Mouse (Mus musculus): ENCODE measurements at regions not wholly inside any gene's neighbourhood (a gene's known extent, or its start where the extent isn't known, plus 50 kb on each side); places are given as distances from the start of the nearest gene placed in this dataset.
A peak's percentile ranks its signal among the peaks of the same experiment; 100 is the strongest.

- no peak for DNase-seq
Measured at GRCm38 (mm10) chr4:137158201-137158600, 109.6 kb upstream of the Zbtb40 start.

DNA sequence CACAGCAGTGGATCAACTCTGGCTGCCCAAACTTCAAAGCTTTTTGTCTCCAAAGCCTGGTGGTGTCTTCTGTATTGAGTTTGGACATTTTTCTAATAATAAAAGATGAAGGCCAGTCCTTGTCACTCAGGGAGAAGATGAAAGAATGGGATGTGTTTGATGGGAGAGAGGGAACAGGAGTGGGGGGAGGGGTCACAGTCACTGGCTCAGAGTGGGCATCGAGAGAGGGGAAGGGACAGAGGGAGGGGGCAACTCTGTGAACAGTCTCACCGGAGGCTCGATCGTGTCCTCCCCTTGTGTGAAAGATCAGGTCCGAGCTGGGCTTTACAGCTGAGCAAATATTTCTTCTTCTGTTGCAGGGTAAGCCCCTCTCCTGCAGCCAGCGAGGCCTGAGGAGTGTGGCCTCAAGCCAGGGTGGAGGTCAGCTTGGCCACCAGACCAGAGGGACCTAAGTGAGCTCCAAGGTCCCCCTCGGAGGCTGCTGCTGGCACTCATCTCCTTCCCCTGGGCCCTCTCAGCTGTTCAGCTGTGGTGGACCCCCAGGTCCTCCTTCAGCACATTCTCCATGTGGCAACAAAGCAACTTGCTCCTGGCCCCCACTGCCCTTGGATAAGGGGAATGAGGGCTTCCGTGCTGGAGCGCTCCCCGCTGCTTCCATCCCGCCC is 108.0 kb upstream of the Zbtb40 start:
- no peak for DNase-seq

- no peak for DNase-seq
Measured at GRCm38 (mm10) chr4:137148756-137149155, 100.2 kb upstream of the Zbtb40 start.

DNA sequence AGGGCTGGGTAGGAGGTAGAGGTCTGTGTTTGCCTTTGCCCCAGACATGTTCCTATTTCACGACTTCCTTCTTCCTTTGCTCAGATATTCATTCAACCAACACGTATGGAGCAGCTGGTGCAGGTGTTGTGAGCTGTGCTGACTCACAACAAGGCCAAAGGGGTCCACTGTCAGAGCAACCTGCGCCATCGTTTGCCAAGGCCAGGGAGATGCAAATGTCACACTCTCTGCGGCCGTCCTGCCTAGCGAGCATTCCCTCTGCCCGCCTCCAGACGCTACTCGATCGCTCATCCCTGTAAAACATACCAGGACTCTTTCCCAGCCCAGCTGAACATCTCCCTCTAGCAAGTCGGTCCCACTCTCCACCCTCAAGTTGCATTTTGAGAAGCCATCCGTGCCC is 99.2 kb upstream of the Zbtb40 start:
- DNase-seq, result no peak

DNA sequence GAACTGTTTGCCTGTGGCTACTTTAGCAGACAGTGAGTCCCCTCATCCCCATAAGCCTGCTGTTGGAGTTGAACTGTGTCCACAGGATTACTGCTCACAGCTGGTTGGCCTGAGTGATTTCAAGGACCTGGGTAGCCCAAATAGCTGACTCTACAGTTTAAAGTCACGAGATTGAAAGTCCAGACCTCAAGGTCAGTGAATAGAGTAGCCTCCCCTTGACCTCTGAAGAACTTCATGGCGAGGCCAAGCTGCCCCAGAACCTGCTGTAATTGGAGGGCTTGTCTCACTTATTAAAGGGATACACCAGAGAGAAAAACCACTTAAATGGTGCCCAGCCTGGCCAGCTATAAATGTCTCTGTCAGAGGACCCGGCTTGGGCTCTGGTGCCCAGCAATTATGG is 97.7 kb upstream of the Zbtb40 start:
- no peak for DNase-seq

DNA sequence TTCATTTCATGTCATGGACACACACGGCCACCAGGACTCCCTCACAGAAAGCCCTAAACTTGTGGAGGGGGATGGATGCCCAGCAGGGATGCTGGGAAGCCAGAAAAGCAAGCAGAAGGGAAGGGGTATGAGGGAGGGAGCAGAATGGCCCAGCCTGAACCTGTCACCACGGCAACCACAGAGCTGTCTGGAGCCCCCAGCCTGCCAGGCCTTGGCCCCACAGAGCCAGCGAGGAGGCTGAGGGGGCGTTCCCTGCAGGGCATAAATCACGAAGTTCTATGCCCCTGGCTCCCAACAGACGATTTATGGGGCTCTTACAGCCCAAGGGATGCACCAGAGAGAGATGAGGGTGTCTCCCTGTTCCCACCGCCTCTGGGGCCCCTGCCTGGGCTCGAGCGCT is 93.7 kb upstream of the Zbtb40 start:
- DNase-seq, result no peak

DNA sequence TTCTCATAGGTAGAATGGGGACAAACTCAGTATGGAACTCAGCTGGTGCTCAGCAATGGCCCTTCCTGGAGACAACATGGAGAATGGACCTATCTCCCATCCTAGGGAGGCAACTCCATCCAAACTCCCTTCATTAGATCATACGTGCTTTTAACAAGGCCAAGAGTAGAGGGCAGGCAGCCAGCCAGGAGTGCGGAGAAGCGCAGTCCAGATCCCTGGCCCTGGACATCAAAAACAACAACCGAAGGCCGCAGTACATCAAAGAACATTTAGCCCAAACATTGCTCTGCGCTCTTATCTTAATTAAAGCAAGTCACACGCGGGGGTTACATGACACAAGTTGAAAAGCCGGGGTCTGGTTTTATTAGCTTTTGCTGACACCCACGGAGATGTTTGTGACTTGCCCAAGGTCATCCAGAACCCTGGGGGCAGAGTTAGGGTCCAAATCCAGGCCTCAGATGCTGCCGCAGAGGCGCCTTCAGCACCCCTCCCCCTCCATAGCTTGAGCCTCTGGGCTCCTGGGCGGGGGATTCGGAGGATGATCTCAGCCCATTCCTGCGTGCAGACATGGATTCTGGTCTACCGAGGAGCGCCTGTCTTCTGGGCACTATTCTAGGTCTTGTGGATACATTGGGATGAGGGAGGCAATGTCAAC is 90.6 kb upstream of the Zbtb40 start:
- peak; percentile 14 for DNase-seq

DNA sequence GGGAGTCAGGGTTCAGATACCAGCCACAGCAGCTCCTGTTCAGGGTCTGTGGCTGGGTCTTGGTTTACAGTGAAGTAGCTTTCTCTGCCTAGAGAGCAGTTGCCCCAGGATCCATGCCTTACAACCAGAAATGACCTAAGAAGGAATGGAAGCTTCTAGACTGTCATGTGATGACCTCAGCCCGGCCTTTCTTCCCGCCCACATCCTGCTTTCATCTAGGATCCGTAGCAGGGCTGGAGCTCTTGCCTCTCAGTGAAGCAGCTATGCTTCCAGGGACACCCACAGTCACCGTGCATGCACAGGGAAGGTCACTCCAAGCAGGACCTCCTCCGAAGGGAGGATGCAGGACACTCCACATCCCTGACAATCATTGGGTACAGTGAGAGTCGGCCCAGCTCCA is 89.5 kb upstream of the Zbtb40 start:
- DNase-seq, result peak; percentile 26

DNA sequence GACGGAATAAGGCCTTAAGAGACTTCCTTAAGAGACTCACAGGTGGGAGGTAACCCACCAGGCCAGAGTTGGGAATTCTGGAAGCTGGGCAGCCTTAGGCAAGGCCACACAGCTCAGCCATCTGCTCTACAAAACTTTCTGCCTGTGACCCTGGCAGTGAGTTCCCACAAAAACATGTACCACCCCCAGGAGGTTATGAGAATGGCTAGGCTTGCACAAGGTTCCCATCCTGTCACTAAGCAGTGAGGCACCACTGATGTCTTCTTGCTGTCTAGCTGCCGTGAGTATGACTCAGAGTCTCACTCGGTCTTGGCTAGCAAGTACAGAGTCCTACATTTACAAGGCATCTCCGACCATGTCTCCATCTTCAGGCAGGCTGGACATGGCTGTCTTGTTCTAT is 87.7 kb upstream of the Zbtb40 start:
- DNase-seq, result peak; percentile 20

- DNase-seq, result peak; percentile 78
Measured at GRCm38 (mm10) chr4:137135792-137136191, 87.2 kb upstream of the Zbtb40 start.

DNA sequence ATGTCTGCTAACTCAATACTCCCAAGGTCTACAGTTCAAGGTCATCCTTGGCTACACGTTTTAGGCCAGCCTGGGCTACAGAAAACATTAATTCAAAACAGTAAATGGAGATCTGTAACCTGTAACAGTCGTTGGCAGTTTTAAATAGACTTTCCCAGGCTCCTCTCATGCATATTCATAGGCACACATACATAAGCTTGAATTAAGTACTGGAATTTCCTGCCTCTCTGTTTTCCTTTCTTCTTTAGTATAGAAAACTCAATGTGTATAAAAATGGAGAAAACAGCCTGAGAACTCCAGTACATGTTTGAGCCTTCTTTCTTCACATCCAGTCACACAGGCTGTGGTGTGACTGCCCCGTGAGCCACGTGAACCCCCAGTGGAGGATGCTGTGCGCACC is 86.0 kb upstream of the Zbtb40 start:
- no peak for DNase-seq

- DNase-seq, result peak; percentile 79
Measured at GRCm38 (mm10) chr4:137133789-137134188, 85.2 kb upstream of the Zbtb40 start.

DNA sequence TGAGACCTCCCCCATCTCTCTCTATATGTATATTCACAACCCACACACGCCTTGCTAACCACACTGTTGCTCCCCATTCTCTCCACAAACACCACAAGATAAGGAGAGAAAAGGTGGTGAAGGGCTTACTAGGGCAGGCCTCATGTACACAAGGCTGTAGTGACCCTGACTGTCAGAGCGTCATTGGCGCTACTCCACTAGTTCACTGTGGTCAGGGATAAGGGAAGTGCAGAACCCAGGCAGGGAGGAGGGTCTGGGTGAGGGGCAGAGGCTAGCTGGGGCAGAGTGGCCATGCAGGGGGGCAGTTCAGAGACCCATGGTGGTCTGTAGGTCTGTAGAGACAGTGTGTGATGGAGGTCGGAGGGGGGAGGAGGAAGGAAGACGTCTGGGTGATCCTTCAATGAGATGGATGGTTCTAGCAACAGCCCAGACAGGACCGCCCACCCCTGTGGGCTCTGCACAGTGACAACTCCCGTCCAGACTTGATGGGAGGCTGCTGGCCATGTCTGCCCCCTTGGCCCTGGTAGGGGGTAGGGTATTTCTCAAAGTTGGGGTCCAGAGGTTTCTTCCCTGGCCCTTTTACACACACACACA is 82.1 kb upstream of the Zbtb40 start:
- DNase-seq, result no peak

GRCm38 (mm10) chr4:137128152-137128551 is 79.6 kb upstream of the Zbtb40 start:
- DNase-seq, result peak; percentile 70

DNA sequence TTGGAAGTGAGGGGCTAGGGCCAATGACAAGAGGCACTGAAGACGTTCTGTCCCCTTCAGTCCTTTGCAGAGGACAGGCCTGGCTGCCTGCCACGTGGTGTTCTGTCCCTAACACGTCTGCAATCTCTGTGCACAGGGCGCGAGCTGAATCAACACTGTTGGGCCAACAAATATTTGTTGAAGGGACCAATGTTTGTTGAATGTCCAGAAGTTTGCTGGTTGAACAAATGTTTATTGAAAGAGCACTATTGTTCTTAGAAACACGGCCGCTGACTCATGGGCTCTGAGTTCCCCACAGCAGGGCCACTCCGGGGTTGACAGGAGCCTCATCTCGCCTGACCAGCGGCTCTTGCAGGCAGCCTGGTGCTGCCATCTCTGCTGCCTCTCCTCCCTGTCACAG is 73.1 kb upstream of the Zbtb40 start:
- DNase-seq, result peak; percentile 54

- no peak for DNase-seq
Measured at GRCm38 (mm10) chr4:137120597-137120996, 72.0 kb upstream of the Zbtb40 start.

DNA sequence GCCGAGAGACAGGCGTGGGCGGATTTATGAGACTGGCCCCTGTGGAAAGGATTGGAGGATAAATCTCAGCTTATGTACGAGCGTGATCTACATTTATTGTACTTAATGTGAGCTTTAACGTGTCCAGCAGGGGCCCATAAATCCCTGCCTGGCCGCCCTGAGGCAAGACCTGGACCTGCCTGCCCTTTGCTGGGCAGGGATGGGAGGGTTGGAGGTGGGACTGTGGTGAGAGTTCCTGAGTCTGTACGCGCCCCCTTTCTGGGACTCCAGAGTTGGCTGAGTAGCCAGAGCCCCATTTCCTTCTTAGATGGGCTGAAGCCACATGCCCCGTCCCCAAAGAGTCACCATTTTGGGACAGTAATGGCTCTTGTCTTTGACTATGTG is 69.7 kb upstream of the Zbtb40 start:
- no peak for DNase-seq

GRCm38 (mm10) chr4:137117471-137118331 is 69.1 kb upstream of the Zbtb40 start:
- peak; percentile 82 for DNase-seq

GRCm38 (mm10) chr4:137115062-137115461 is 66.5 kb upstream of the Zbtb40 start:
- DNase-seq, result no peak

- DNase-seq, result no peak
Measured at GRCm38 (mm10) chr4:137110276-137110675, 61.7 kb upstream of the Zbtb40 start.

DNA sequence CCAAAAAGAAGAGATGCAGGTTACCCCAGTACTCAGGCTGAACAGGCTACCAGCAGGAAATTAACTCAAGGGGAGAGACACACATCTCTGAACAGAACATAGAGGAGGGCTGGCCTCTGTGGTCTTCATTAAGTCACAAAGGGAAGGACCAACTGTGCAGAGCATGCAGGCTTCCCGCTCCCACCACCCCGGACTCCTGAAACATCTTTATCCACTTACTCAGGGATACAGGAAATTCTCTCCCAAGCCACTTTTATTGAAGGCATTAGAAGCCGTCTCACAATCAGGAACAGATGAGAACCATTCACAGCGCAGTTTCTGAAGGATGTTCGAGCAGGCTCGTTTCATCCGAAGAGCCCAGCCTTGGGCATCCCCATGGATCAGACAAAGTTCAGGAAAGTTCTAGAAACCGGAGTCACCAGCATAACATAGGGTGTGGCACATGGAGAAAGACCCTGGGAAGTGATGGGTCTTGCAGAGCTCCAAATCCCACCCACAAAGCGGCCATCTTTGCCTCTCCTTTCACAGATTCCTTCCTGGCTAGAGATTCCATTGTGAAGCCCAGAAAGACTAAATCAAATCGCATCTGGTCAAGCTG is 55.9 kb upstream of the Zbtb40 start:
- DNase-seq, result no peak

GRCm38 (mm10) chr4:137101169-137101568 is 52.6 kb upstream of the Zbtb40 start:
- no peak for DNase-seq

GRCm38 (mm10) chr4:137100756-137101155 is 52.2 kb upstream of the Zbtb40 start:
- DNase-seq, result no peak
